Mouse (Mus musculus): ENCODE measurements at regions not wholly inside any gene's neighbourhood (a gene's known extent, or its start where the extent isn't known, plus 50 kb on each side); places are given as distances from the start of the nearest gene placed in this dataset.
A peak's percentile ranks its signal among the peaks of the same experiment; 100 is the strongest.

- DNase-seq (ENCODE audit: low spot score in 2 of 2) = no peak
These were observed 408.0 kb downstream of the Prr30 start for GRCm38 (mm10) chr14:100792094-100792493.

GRCm38 (mm10) chr14:100781882-100782281 is 418.2 kb downstream of the Prr30 start:
- DNase-seq (ENCODE audit: low spot score in 2 of 2) = no peak

GRCm38 (mm10) chr14:100753951-100754350 is 446.2 kb downstream of the Prr30 start:
- peak in 1 of 2 experiments; percentile 17 for DNase-seq (ENCODE audit: low spot score in 2 of 2)

GRCm38 (mm10) chr14:100752746-100753145 is 447.4 kb downstream of the Prr30 start:
- no peak for DNase-seq (ENCODE audit: low spot score in 2 of 2)

- DNase-seq (ENCODE audit: low spot score in 2 of 2) = no peak
These were observed 450.2 kb downstream of the Prr30 start for GRCm38 (mm10) chr14:100749737-100750541.

GRCm38 (mm10) chr14:100735276-100735675 is 450.8 kb upstream of the Klf12 start:
- no peak for DNase-seq (ENCODE audit: low spot score in 2 of 2)

- no peak for DNase-seq (ENCODE audit: low spot score in 2 of 2)
These were observed 444.0 kb upstream of the Klf12 start for GRCm38 (mm10) chr14:100728433-100728832.

- no peak for DNase-seq (ENCODE audit: low spot score in 2 of 2)
These were observed 443.2 kb upstream of the Klf12 start for GRCm38 (mm10) chr14:100727701-100728100.

- no peak for DNase-seq (ENCODE audit: low spot score in 2 of 2)
These were observed 440.5 kb upstream of the Klf12 start for GRCm38 (mm10) chr14:100724962-100725361.

GRCm38 (mm10) chr14:100720667-100721066 is 436.2 kb upstream of the Klf12 start:
- no peak for DNase-seq (ENCODE audit: low spot score in 2 of 2)

GRCm38 (mm10) chr14:100714952-100715351 is 430.5 kb upstream of the Klf12 start:
- no peak for DNase-seq (ENCODE audit: low spot score in 2 of 2)

- DNase-seq (ENCODE audit: low spot score in 2 of 2) = no peak
These were observed 429.6 kb upstream of the Klf12 start for GRCm38 (mm10) chr14:100713999-100714471.

- no peak for DNase-seq (ENCODE audit: low spot score in 2 of 2)
These were observed 429.1 kb upstream of the Klf12 start for GRCm38 (mm10) chr14:100713592-100713991.

GRCm38 (mm10) chr14:100665361-100665955 is 381.0 kb upstream of the Klf12 start:
- no peak for DNase-seq (ENCODE audit: low spot score in 2 of 2)

- DNase-seq (ENCODE audit: low spot score in 2 of 2) = no peak
These were observed 379.7 kb upstream of the Klf12 start for GRCm38 (mm10) chr14:100664180-100664579.

GRCm38 (mm10) chr14:100642076-100642475 is 357.6 kb upstream of the Klf12 start:
- no peak for DNase-seq (ENCODE audit: low spot score in 2 of 2)

GRCm38 (mm10) chr14:100634521-100634920 is 350.0 kb upstream of the Klf12 start:
- DNase-seq (ENCODE audit: low spot score in 2 of 2) = no peak

GRCm38 (mm10) chr14:100631676-100632075 is 347.2 kb upstream of the Klf12 start:
- DNase-seq (ENCODE audit: low spot score in 2 of 2) = no peak

GRCm38 (mm10) chr14:100630197-100630596 is 345.7 kb upstream of the Klf12 start:
- DNase-seq (ENCODE audit: low spot score in 2 of 2) = no peak

GRCm38 (mm10) chr14:100627523-100627922 is 343.0 kb upstream of the Klf12 start:
- no peak for DNase-seq (ENCODE audit: low spot score in 2 of 2)

GRCm38 (mm10) chr14:100619656-100620030 is 335.2 kb upstream of the Klf12 start:
- DNase-seq (ENCODE audit: low spot score in 2 of 2) = no peak

GRCm38 (mm10) chr14:100618793-100619655 is 334.5 kb upstream of the Klf12 start:
- DNase-seq (ENCODE audit: low spot score in 2 of 2) = no peak

All from thymus, postnatal 10 days (tissue).